8 mouse cellular contexts compared by ENCODE assay signal in genomic region chr19:53648802-53649236, GRCm38 (mm10). TPM values are rescaled to one million over a fixed set of nuclear protein-coding genes. Genes with fewer than 3 reads are reported as not detected.
DNase-seq lines count a peak whose midpoint lies in the region; ATAC-seq and TF ChIP-seq lines count a peak whose summit lies in the region.

No protein-coding gene starts in this region.

- no peaks in the 10 kb centered on the region for H3K9me3 ChIP-seq in CH12.LX (replicated peaks; ENCODE audit: low read length)
- H3K9me3 ChIP-seq in forebrain, embryonic 10.5 days, result no peaks in the 10 kb centered on the region
- no peaks in the 10 kb centered on the region for H3K9me3 ChIP-seq in heart, embryonic 15.5 days (replicated peaks)
- H3K9me3 ChIP-seq in liver, embryonic 12.5 days (replicated peaks), result no peaks in the 10 kb centered on the region
- H3K9me3 ChIP-seq in neural tube, embryonic 12.5 days, result no peaks in the 10 kb centered on the region

- no peak overlapping the region for H3K4me2 ChIP-seq in CH12.LX (ENCODE audit: insufficient read depth, low read depth, poor library complexity, severe bottlenecking)
- peak overlapping the region; percentile 5; the same call in 1 of the 2 replicates for H3K4me2 ChIP-seq in heart, embryonic 15.5 days
- H3K4me2 ChIP-seq in liver, embryonic 12.5 days, result no peak overlapping the region
- 0 out of 2 replicates have a peak overlapping the region, but pooled peaks have one; percentile 16 for H3K4me2 ChIP-seq in neural tube, embryonic 12.5 days (replicated peaks)

- H3K79me2 ChIP-seq in CH12.LX (replicated peaks; ENCODE audit: control insufficient read depth, extremely low read depth, insufficient read depth, poor library complexity, severe bottlenecking), result no peaks in the 10 kb centered on the region

- no peak overlapping the region for H3K4me3 ChIP-seq in CH12.LX (replicated peaks in 1 of 3; ENCODE audit: low read depth in 2 of 3, low read length in 2 of 3, poor library complexity in 1 of 3)
- H3K4me3 ChIP-seq in forebrain, embryonic 10.5 days, result no peak overlapping the region
- H3K4me3 ChIP-seq in heart, embryonic 15.5 days, result no peak overlapping the region
- H3K4me3 ChIP-seq in liver, embryonic 12.5 days, result no peak overlapping the region
- no peak overlapping the region for H3K4me3 ChIP-seq in neural tube, embryonic 12.5 days

- peak; percentile 73 for ATAC-seq in heart, embryonic 15.5 days (replicated peaks; ENCODE audit: insufficient number of reproducible peaks, insufficient read depth, low FRiP score, low read depth)
- peak; percentile 43; the same call in 1 of the 2 replicates for ATAC-seq in liver, embryonic 12.5 days
- peak; percentile 52 for ATAC-seq in neural tube, embryonic 12.5 days (ENCODE audit: low FRiP score, low read depth)

- no peak for TF ChIP-seq POLR2A in CH12.LX (IDR thresholded peaks at IDR 0.05; ENCODE audit: low read depth, low read length)

- TF ChIP-seq RAD21 in CH12.LX (IDR thresholded peaks at IDR 0.05; ENCODE audit: low read depth, low read length), result peak; percentile 92

- no peak overlapping the region for H3K27ac ChIP-seq in CH12.LX (ENCODE audit: insufficient read depth, low read depth)
- H3K27ac ChIP-seq in forebrain, embryonic 10.5 days, result no peak overlapping the region
- peak overlapping the region; percentile 24 for H3K27ac ChIP-seq in heart, embryonic 15.5 days
- H3K27ac ChIP-seq in liver, embryonic 12.5 days, result no peak overlapping the region
- H3K27ac ChIP-seq in neural tube, embryonic 12.5 days, result no peak overlapping the region

- DNase-seq in CH12.LX (ENCODE audit: extremely low read depth), result peak; percentile 77
- DNase-seq in brain, embryonic 18.5 days (ENCODE audit: low read depth, low spot score), result peak; percentile 56
- DNase-seq in forebrain, embryonic 10.5 days (ENCODE audit: extremely low spot score, low spot score), result peak; percentile 77
- peak; percentile 63 to 76 for DNase-seq in kidney, postnatal 25 days
- DNase-seq in telencephalon, adult 2 months (ENCODE audit: low read depth, low spot score), result peak; percentile 54

- no peak for TF ChIP-seq EP300 in CH12.LX (IDR thresholded peaks at IDR 0.05; ENCODE audit: low read length)

- peaks cover 27 to 49% of the 10 kb centered on the region in 2 experiments for H3K36me3 ChIP-seq in CH12.LX (replicated peaks in 1 of 2; ENCODE audit: control insufficient read depth in 1 of 2, insufficient read depth in 1 of 2, low read length in 1 of 2)
- peaks cover 44% of the 10 kb centered on the region for H3K36me3 ChIP-seq in forebrain, embryonic 10.5 days (replicated peaks)
- H3K36me3 ChIP-seq in heart, embryonic 15.5 days, result peaks cover 27% of the 10 kb centered on the region
- peaks cover 55% of the 10 kb centered on the region for H3K36me3 ChIP-seq in liver, embryonic 12.5 days
- H3K36me3 ChIP-seq in neural tube, embryonic 12.5 days, result peaks cover 28% of the 10 kb centered on the region

- TF ChIP-seq CTCF in CH12.LX (conservative IDR thresholded peaks at IDR 0.05 in 1 of 2, IDR thresholded peaks at IDR 0.05 in 1 of 2; ENCODE audit: low read depth in 2 of 2, low read length in 2 of 2), result peak; percentile 95

- WGBS in forebrain, embryonic 10.5 days, result 48% methylated on average over 10 of the region's 10 CpGs
- WGBS in heart, embryonic 15.5 days, result 37% methylated on average over 10 of the region's 10 CpGs
- WGBS in liver, embryonic 12.5 days (ENCODE audit: insufficient replicate concordance), result 47% methylated on average over 10 of the region's 10 CpGs
- 36% methylated on average over 10 of the region's 10 CpGs for WGBS in neural tube, embryonic 12.5 days

- in situ Hi-C loops in CH12.LX (cut with MboI; ENCODE audit: low pct_ligation_motif_present, low pct_unique_long_range_greater_than_20kb, low sequenced_read_pairs), result no loop called here

- H3K4me1 ChIP-seq in CH12.LX (ENCODE audit: control insufficient read depth in 1 of 2, insufficient read depth in 2 of 2), result peaks cover 1 to 8% of the 10 kb centered on the region in 2 experiments; a peak in 2 of 4 replicates
- peaks cover 29% of the 10 kb centered on the region for H3K4me1 ChIP-seq in forebrain, embryonic 10.5 days
- peaks cover 45% of the 10 kb centered on the region for H3K4me1 ChIP-seq in heart, embryonic 15.5 days (replicated peaks)
- H3K4me1 ChIP-seq in liver, embryonic 12.5 days, result 0 out of 2 replicates have a peak, but pooled peaks cover 4% of the 10 kb centered on the region
- peaks cover 20% of the 10 kb centered on the region for H3K4me1 ChIP-seq in neural tube, embryonic 12.5 days

- no peak overlapping the region for H3K9ac ChIP-seq in CH12.LX (ENCODE audit: insufficient read depth, low read depth)
- H3K9ac ChIP-seq in heart, embryonic 15.5 days, result no peak overlapping the region
- no peak overlapping the region for H3K9ac ChIP-seq in liver, embryonic 12.5 days
- no peak overlapping the region for H3K9ac ChIP-seq in neural tube, embryonic 12.5 days

- dilution Hi-C loops in CH12.LX (cut with MboI; ENCODE audit: extremely low pct_ligation_motif_present, extremely low pct_unique_long_range_greater_than_20kb, low sequenced_read_pairs), result no loop called here

- no peaks in the 10 kb centered on the region for H3K27me3 ChIP-seq in CH12.LX (replicated peaks)
- no peaks in the 10 kb centered on the region for H3K27me3 ChIP-seq in forebrain, embryonic 10.5 days (ENCODE audit: poor library complexity, severe bottlenecking)
- H3K27me3 ChIP-seq in heart, embryonic 15.5 days, result no peaks in the 10 kb centered on the region
- H3K27me3 ChIP-seq in liver, embryonic 12.5 days (replicated peaks), result no peaks in the 10 kb centered on the region
- H3K27me3 ChIP-seq in neural tube, embryonic 12.5 days (replicated peaks), result no peaks in the 10 kb centered on the region

TF ChIP-seq in CH12.LX, 34 proteins besides CTCF, POLR2A, EP300 and RAD21 (continues in another document):
- TF ChIP-seq SMC3 (IDR thresholded peaks at IDR 0.05; ENCODE audit: low read depth, low read length) (peak; percentile 83), MYC (IDR thresholded peaks at IDR 0.05; ENCODE audit: low read depth, low read length) (no peak), USF1 (IDR thresholded peaks at IDR 0.05; ENCODE audit: low read depth, low read length) (no peak), CHD1 (IDR thresholded peaks at IDR 0.05; ENCODE audit: low read depth, low read length) (no peak), E2F4 (IDR thresholded peaks at IDR 0.05; ENCODE audit: insufficient replicate concordance, low read depth, low read length) (no peak), NRF1 (IDR thresholded peaks at IDR 0.05; ENCODE audit: low read depth, low read length) (no peak), ETS1 (conservative IDR thresholded peaks at IDR 0.05; ENCODE audit: low read depth, low read length) (no peak), IRF4 (IDR thresholded peaks at IDR 0.05; ENCODE audit: low read depth, low read length) (no peak), ZC3H11A (IDR thresholded peaks at IDR 0.05; ENCODE audit: low read depth, low read length) (0 out of 2 replicates have a peak, but pooled peaks have one; percentile 21), JUND (conservative IDR thresholded peaks at IDR 0.05; ENCODE audit: low read depth, low read length) (no peak), TCF12 (IDR thresholded peaks at IDR 0.05; ENCODE audit: low read depth, low read length) (no peak), SIN3A (IDR thresholded peaks at IDR 0.05; ENCODE audit: low read length) (0 out of 2 replicates have a peak, but pooled peaks have one; percentile 23), KAT2A (IDR thresholded peaks at IDR 0.05; ENCODE audit: insufficient replicate concordance, low read length) (no peak), RCOR1 (conservative IDR thresholded peaks at IDR 0.05; ENCODE audit: low read depth, low read length) (no peak), USF2 (conservative IDR thresholded peaks at IDR 0.05; ENCODE audit: low read depth, low read length) (no peak), ZKSCAN1 (IDR thresholded peaks at IDR 0.05; ENCODE audit: borderline replicate concordance, low read depth, low read length) (no peak), ELF1 (IDR thresholded peaks at IDR 0.05; ENCODE audit: low read depth, low read length) (no peak), CHD2 (IDR thresholded peaks at IDR 0.05; ENCODE audit: low read length) (no peak), BHLHE40 (IDR thresholded peaks at IDR 0.05; ENCODE audit: low read depth, low read length) (no peak), HCFC1 (IDR thresholded peaks at IDR 0.05; ENCODE audit: low read depth, low read length) (no peak), ZMIZ1 (IDR thresholded peaks at IDR 0.05; ENCODE audit: low read depth, low read length) (no peak), PAX5 (IDR thresholded peaks at IDR 0.05; ENCODE audit: low read length) (no peak)

RNA-seq across cellular contexts. Expression of gene Rbm20, which starts 28.3 kb away (rescaled TPM):
- total RNA-seq in CH12.LX (2012; rRNA removed), result 0.08 and 0.13 TPM in 2 replicates
- total RNA-seq in CH12.LX (2014; rRNA removed), result 0.04 and 0.05 TPM in 2 replicates
- polyA plus RNA-seq in CH12.LX (2012; ENCODE audit: insufficient read length, low read depth), result 0.49 and 0.56 TPM in 2 replicates
- 0.97 and 1.6 TPM in 2 replicates for polyA plus RNA-seq in forebrain, embryonic 10.5 days (2016; fragmentation: Nextera tagmentation; extraction: Ambion mirVana)
- polyA plus RNA-seq in heart, embryonic 15.5 days (2015; fragmentation: Nextera tagmentation; extraction: Ambion mirVana), result 39.9 and 44.4 TPM in 2 replicates
- 0.18 and 0.53 TPM in 2 replicates for polyA plus RNA-seq in liver, embryonic 12.5 days (2016; fragmentation: Nextera tagmentation; extraction: Ambion mirVana)
- 0.97 and 0.98 TPM in 2 replicates for polyA plus RNA-seq in neural tube, embryonic 12.5 days (2016; fragmentation: Nextera tagmentation; extraction: Ambion mirVana)

RNA-seq across cellular contexts. Expression of gene Smc3, which starts 48.6 kb away (rescaled TPM):
- total RNA-seq in CH12.LX (2012; rRNA removed), result 45.7 and 54.0 TPM in 2 replicates
- 56.0 and 62.1 TPM in 2 replicates for total RNA-seq in CH12.LX (2014; rRNA removed)
- polyA plus RNA-seq in CH12.LX (2012; ENCODE audit: insufficient read length, low read depth), result 75.2 and 76.3 TPM in 2 replicates
- 81.4 and 87.6 TPM in 2 replicates for polyA plus RNA-seq in forebrain, embryonic 10.5 days (2016; fragmentation: Nextera tagmentation; extraction: Ambion mirVana)
- 37.9 and 38.9 TPM in 2 replicates for polyA plus RNA-seq in heart, embryonic 15.5 days (2015; fragmentation: Nextera tagmentation; extraction: Ambion mirVana)
- polyA plus RNA-seq in liver, embryonic 12.5 days (2016; fragmentation: Nextera tagmentation; extraction: Ambion mirVana), result 52.9 and 53.3 TPM in 2 replicates
- 71.1 and 75.8 TPM in 2 replicates for polyA plus RNA-seq in neural tube, embryonic 12.5 days (2016; fragmentation: Nextera tagmentation; extraction: Ambion mirVana)

RNA-seq across cellular contexts. Expression of gene Nutf2-ps1, which starts 60.0 kb away (rescaled TPM):
- total RNA-seq in CH12.LX (2012; rRNA removed) (50.8 and 51.3 TPM in 2 replicates), CH12.LX (2014; rRNA removed) (195 and 220 TPM in 2 replicates)
- 366 and 509 TPM in 2 replicates for polyA plus RNA-seq in CH12.LX (2012; ENCODE audit: insufficient read length, low read depth)
- 635 and 662 TPM in 2 replicates for polyA plus RNA-seq in forebrain, embryonic 10.5 days (2016; fragmentation: Nextera tagmentation; extraction: Ambion mirVana)
- 258 and 274 TPM in 2 replicates for polyA plus RNA-seq in heart, embryonic 15.5 days (2015; fragmentation: Nextera tagmentation; extraction: Ambion mirVana)
- 289 and 313 TPM in 2 replicates for polyA plus RNA-seq in liver, embryonic 12.5 days (2016; fragmentation: Nextera tagmentation; extraction: Ambion mirVana)
- polyA plus RNA-seq in neural tube, embryonic 12.5 days (2016; fragmentation: Nextera tagmentation; extraction: Ambion mirVana), result 351 and 372 TPM in 2 replicates

Comparison
In these comparisons a context has a peak if more than half of its experiments do, and no peak if none do; other contexts are left out.
1. H3K4me2 ChIP-seq: peak in heart, embryonic 15.5 days (single experiment) and neural tube, embryonic 12.5 days (single experiment); none in CH12.LX (single experiment) and liver, embryonic 12.5 days (single experiment).
2. RNA of gene Rbm20, which starts 28.3 kb away (polyA plus RNA-seq): 39.9 to 44.4 TPM in heart, embryonic 15.5 days; 0.97 to 1.6 TPM in forebrain, embryonic 10.5 days, 0.97 to 0.98 TPM in neural tube, embryonic 12.5 days, 0.49 to 0.56 TPM in CH12.LX and 0.18 to 0.53 TPM in liver, embryonic 12.5 days; every median in the first group is over 10 times any median in the second.
3. Peak in every context shown above with its lines, with median percentiles within 50 percentile points of each other: DNase-seq and ATAC-seq.